Mouse (Mus musculus) Muller cell, postnatal 12 days (primary cell): ENCODE results near the gene Gpat3.

Source experiments
- DNase-seq: peaks from one replicate; pipeline ENCODE4 v3.0.0-alpha.2; 2015; ENCODE audit errors: inconsistent ontology term

Gpat3 gene

DNA sequence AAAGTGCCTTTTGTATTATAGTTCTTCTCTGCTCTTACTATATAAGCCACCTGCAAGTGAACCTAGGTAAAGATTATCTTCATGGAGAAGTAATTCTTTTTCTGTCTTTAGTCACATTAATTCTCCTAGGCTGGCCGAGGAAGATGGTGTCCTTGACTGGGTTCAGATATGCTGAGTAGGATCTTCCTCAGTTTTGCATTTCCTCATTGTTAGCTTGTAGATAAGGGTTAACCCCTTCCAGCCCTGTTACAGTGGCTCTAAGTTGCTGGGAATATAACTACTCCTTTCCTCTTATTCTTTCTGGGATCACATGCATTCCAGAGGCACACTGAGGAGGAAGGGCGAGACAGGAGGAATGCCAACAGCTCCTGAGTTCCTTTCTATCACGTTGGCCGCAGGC, 15.6 kb downstream of the Gpat3 start:
- DNase-seq: no peak

DNA sequence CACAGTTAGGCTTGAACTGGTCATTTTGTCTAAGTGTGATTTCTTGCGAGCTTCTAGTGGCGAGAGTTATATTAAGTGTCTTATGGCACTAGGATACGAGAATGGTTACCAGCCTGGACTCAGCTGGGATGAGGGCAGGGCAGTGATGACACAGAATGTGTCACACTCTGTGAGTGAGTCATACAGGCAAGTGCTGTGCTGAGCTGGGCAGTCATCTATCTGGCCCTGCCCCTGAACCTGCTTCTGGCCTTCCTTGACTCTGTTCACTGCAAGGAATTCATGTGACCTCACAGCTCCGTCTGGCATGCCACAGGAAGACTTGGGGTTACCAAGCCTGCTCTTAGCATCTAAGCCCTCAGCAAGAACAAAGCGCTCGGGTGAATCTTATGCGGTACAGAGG, 16.3 kb downstream of the Gpat3 start:
- peak; percentile 62 for DNase-seq

DNA sequence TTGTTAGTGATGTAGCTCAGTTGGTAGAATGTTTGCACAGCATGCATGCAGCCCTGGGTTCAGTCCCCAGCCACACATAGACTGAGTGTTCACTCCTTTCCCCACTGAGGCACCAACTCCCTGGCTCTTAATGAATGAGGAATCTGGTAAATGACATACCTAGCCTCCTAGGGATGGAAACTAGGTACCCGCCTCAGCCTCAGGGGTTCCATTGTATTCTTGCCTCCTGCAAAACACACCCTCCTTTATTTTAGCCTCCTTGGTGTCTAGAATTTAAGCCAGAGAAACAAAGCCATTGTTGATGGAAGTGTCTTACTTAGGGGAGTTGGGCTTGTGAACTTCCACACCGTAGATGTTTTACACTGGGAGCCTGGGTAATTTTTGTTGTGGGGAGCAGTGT, 17.6 kb downstream of the Gpat3 start:
- DNase-seq: no peak

- no peak for DNase-seq
Measured at GRCm38 (mm10) chr5:100864438-100864837, 18.9 kb downstream of the Gpat3 start.

GRCm38 (mm10) chr5:100866183-100866582, 20.7 kb downstream of the Gpat3 start:
- DNase-seq: peak; percentile 88

- no peak for DNase-seq
Measured at GRCm38 (mm10) chr5:100869197-100869895, 23.8 kb downstream of the Gpat3 start.

DNA sequence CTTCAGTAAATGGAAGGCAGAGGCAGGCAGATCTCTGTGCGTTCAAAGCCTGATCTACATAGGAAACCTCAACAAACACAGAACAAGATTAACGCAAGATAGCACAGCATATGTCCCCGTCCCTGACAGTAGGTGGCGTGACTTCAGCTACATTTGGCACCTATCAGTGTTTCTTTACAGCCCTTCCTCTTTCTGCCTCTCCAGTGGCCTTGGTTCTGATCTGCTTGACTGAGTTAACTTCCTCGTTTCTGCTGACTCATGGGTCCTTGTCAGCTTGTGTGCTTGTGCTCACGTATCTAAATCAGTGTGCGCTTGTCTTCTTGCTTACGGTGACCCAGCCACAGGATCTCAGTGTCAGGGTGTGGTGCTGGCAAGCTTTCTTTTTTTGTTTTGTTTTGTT, 26.5 kb downstream of the Gpat3 start:
- DNase-seq: no peak

- no peak for DNase-seq
Measured at GRCm38 (mm10) chr5:100874721-100875120, 29.2 kb downstream of the Gpat3 start.

DNA sequence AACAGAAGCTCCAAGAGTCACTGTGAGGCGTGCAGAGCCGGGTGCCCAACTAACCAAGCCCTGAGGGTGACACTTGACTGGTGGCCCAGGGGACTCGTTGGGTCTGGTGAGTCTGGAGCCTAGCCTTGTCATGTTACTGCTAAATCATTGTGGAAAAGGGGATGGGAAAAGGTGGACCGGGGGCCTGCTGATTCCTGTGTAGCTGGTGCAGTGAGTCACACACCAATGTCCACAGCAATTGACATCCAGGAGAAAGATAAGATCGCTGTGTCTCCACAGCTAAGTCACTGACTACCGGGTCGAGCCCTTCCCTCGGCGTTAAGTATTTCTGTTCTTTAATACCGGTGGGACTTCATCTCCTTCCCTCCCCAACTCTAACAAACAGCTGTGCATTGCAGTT, 29.7 kb downstream of the Gpat3 start:
- DNase-seq: peak; percentile 26

DNA sequence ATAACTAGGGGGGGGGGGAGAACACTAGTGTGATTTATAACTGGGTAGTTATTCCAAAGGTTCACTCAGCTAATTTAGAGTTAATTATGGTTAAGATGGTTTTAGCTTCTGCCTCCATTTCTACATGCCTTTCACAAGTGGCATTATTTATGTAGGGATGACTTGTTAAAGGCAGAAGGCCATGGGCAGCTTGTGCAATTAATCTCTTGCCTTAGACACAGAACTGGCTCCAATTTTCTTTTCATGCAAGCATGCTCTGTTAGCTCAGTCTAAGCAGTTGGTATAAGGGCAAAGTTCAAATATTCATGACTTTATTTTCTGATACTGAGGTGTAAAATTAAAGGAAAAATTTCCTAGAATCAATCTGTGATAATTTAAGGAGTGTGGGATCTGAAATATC, 31.5 kb downstream of the Gpat3 start:
- no peak for DNase-seq

DNA sequence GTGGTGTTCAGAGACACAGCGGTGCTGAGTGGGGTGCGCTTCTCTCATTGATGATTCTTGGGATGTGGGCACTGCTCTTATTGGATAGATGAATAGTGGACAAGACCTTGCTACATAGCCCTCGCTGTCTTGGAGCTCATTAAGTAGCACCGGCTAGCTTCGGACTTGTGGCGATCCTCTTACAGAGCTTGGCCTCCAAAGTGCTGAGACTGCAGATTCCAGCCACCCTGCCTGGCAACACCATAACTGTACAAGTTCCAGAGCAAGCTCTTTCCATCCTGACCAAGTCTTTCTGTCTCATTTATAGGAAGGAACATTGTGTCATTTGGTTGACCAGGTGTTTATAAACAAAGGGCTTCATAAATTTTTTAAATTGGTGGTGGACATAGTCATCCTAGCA, 39.7 kb downstream of the Gpat3 start:
- DNase-seq: no peak

DNA sequence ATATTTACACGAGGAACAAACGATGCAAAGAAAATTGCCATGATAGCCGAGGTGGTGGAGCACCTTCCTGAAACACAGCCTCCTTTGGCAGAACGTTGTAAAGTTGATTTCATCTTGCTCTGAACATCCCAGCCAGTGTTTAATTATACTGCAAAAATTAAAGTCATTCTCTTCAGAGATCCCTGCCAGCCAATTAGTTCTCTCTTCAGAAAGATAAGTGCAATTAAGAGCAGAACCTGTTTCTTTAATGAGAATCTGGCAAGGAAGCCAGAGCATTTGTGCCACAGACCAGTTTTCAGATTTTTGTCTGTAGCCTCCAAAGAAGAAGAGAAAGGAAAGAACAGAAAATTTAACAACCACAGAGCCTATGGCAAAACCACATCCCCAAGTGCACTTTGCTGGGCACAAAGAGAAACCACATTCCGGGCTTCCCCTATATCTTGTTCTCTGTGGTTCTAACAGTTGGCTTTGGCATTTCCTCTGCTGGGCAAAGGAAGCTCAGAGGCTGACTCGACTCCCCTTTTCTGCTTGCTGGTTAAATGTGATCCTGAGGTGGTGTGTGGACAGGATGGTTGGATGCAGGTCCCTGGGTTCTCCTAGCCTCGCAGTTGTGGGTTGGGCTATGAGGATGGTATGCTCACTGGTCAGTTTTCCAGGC, 40.9 kb downstream of the Gpat3 start:
- peak; percentile 58 for DNase-seq

DNA sequence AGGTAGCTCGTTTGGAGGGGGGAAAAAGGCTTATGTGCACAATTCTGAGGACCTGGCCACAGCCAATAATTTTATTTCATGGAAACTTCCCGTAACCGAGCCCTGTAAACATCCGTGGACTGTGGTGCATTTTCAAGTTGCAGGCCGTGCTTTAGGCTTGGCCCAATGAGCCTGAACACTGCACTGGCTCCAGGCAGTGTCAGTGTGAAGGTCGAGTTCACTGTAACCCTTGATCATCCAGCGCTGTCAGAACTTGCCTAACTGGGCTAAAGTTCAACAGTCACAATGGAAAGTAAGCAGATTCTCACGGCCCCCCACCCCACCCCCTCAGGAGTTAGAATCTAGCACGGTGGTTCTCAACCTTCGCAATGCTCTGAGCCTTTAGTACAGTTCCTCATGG, 50.7 kb downstream of the Gpat3 start:
- DNase-seq: no peak

DNA sequence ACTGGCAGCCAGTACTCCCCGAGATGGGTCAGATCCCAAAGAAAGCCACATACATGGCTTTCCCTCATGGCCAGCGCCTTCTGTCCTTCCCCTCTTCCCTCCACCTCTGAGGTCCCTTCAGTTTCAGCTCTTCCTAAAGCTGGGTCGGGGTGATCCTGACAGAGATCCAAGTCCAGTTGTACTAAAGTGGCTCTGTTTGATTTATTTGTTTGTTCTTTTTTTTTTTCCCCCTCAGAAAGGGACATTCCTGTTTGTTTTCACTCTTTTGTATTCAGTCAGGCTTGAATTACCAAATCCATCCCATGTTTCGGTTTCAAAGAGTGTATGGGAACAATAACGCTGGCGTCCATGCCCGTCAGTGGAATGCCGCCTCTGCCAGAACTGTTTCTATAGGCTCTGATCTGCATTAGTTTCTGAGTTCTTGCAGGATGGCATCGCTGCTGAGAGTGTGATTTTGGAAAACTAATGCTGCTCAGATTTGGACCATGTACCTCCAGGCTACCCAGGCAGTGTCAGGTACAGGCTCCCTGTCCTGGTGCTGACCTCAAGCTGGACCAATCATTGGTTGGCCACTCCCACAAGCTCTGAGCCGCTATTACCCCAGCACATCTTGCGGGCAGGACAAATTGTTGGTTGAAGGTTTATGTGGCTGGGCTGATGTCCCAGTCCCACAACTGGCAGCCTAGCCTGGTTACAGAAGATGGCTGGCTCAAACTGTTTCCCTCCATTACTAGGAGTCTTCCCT, 54.4 kb downstream of the Gpat3 start:
- no peak for DNase-seq

DNA sequence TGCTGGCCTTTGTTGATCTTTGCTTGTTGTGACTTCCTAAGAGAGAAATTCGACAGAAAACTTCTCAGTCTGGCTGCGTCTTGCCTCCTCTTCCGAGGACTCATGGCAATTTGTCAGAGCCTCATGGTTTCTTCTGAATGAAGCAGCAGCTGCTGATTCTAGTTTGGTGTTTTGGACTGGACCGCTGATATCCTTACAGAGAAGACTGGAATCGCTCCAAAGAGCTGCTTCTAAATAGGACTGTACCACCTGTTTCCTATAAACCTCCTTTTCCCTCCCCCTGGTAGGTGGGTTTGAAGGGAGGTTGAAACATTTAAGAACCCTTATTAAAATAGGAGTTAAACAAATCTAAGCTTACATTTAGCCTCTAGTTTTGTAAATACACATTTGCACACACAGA, 55.5 kb downstream of the Gpat3 start:
- no peak for DNase-seq

DNA sequence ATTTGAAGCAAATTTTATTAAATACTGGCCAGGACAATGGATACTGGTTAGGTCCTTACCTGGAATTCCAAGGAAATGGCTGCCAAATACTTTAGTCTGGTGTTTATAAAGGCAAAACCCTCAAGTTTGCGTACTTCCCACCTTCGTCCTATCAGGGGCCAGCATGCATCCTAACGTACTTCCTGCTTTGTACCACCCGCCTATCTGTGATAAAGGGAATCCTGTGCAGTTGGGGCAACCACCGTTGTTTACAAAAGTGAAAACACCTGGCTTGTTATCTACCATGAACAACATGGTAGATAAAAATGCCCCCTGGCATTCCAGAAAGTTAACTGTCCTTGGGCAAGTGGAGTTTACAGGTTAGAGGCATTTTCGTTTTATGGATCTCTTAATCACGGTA, 63.0 kb downstream of the Gpat3 start:
- no peak for DNase-seq

DNA sequence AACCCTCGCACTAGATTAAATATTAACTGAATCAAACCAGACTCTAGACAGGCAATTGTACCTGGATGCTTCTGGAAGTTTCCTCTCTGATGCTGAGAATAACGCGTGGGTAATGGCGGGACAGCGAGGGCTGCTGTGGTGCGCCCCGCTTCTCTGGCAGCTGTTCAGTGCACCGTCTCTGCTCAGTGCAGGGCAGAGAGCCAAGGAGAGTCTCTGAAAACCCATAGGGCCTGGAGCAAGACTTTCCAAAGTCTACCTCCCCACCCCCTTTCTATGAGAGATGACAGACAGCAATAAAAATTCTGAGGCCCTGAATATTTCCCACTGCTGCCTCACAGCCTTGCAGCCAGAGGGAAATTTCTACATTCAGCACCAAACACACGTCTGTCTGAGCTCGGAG, 63.4 kb downstream of the Gpat3 start:
- DNase-seq: no peak

- no peak for DNase-seq
Measured at GRCm38 (mm10) chr5:100909691-100910090, 64.2 kb downstream of the Gpat3 start.

DNA sequence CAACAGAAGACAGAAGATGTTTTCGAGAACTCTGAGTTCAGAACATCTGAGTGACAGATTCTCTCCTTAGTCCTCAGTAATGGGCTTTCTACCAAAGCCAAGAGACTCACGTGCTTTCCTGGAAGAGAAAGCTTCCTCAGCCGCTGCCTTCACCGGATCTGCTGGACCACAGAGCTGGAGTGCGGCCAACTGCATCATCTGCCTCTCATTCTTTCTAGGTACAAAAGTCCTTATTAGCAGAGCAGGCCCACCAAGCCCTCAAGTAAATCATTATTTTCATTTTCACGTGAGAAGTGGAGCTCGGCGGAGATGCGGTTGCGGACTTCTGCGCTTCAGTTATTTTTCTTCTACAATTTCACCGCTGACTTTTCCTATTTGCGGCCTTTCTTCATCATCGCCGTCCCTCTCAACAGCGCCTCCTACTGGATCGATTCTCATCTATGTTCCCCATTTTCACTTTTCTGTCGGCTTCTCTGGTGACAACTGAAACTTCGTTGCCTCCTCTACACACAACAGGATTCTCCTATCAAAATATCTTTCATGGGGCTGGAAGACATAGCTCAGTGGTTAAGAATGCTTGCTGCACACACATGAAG, 66.1 kb downstream of the Gpat3 start:
- no peak for DNase-seq

DNA sequence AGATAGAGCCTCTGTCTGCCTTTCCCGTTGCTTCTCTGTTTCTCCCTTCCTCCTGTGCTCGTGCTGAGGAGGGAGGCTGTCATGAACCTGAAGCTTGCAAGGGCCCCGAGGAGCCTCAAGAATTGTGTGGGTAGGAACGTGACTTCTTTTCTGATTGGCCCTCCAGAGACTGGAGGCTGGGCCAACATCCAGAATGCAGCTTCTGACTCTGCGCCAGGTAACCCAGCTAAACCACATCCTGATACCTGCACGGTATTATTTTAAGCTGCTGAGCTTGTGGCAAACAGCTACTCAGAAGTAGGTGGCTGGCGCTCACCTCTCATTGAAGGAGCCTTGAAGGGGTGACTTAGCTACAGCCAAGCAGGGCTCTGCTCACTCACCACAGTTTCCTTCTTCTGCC, 66.9 kb downstream of the Gpat3 start:
- DNase-seq: no peak

- DNase-seq: no peak
Measured at GRCm38 (mm10) chr5:100913274-100913673, 67.8 kb downstream of the Gpat3 start.

GRCm38 (mm10) chr5:100914989-100915388, 69.5 kb downstream of the Gpat3 start:
- peak; percentile 29 for DNase-seq

- peak; percentile 3 for DNase-seq
Measured at GRCm38 (mm10) chr5:100915411-100915810, 69.9 kb downstream of the Gpat3 start.
